Mouse (Mus musculus): ENCODE results near the gene Tex19.1.
A peak's percentile ranks its signal among the peaks of the same experiment; 100 is the strongest.

The Tex19.1 gene

GRCm38 (mm10) chr11:121148193-121148592, 2.2 kb downstream of the Tex19.1 start:
- DNase-seq, result no peak

GRCm38 (mm10) chr11:121154203-121154602, 8.3 kb downstream of the Tex19.1 start:
- DNase-seq, result no peak

GRCm38 (mm10) chr11:121156411-121156891, 10.5 kb downstream of the Tex19.1 start:
- no peak for DNase-seq

- DNase-seq, result no peak
Observed at GRCm38 (mm10) chr11:121159971-121160370, 14.0 kb downstream of the Tex19.1 start, which contains the start of gene Uts2r. Gene Uts2r, plus strand, starts transcription at chr11:121160271.

GRCm38 (mm10) chr11:121160636-121161346, 14.8 kb downstream of the Tex19.1 start:
- DNase-seq, result no peak

- DNase-seq, result no peak
Observed at GRCm38 (mm10) chr11:121163751-121164150, 17.8 kb downstream of the Tex19.1 start.

- DNase-seq, result no peak
Observed at GRCm38 (mm10) chr11:121173203-121173602, 27.3 kb downstream of the Tex19.1 start.

GRCm38 (mm10) chr11:121174234-121174633, 28.3 kb downstream of the Tex19.1 start:
- no peak for DNase-seq

- DNase-seq, result peak; percentile 31 to 43
Observed at GRCm38 (mm10) chr11:121176285-121177270, 30.6 kb downstream of the Tex19.1 start.

GRCm38 (mm10) chr11:121189681-121190080, 43.7 kb downstream of the Tex19.1 start:
- DNase-seq, result peak; percentile 60 to 66

GRCm38 (mm10) chr11:121192742-121193141, 46.8 kb downstream of the Tex19.1 start:
- DNase-seq, result no peak

- DNase-seq, result no peak
Observed at GRCm38 (mm10) chr11:121193415-121193814, 47.5 kb downstream of the Tex19.1 start.

Data from kidney, adult 8-10 months (tissue).